Mouse (Mus musculus): ENCODE results near the gene Cyp2d22.

DNA sequence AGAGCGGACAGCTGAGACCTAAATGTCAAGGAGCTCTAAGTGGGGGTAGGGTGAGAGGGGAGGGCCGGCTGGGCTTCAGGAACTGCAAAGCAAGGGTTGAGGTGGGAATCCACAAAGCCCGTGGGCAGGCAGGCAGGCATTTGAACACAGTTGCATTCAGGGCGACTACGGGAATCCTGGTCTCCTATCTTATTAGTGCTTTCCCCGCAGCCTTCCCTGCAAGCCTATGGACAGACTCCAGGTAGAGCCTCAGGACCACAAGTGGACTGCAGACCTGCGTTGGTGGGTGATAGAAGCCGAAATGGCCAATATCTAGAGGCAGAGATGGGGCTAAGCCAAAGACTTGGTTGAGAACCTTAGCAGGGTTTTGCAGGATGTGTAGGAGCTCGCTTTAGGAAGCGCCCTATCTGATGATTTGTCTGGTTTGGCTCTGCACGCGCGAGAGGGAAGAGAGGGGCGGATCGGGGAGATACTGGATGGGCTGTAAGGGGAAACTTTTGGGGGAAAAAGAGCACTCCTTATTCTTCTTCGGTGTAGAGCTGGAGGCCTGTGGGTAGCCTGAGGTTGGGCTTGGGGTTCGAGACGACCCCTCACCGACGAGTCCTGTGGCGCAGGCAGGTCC is 39.5 kb downstream of the Cyp2d22 start:
- TF ChIP-seq TAL1 (IDR thresholded peaks at IDR 0.05; ENCODE audit: low read length) (no peak), GATA1 (IDR thresholded peaks at IDR 0.05; ENCODE audit: low read length) (0 out of 2 replicates have a peak, but pooled peaks have one; percentile 4)

All from erythroblast, embryonic 14.5 days (primary cell).